Comparison of ENCODE assay signal across 8 mouse cellular contexts in the genomic region with DNA sequence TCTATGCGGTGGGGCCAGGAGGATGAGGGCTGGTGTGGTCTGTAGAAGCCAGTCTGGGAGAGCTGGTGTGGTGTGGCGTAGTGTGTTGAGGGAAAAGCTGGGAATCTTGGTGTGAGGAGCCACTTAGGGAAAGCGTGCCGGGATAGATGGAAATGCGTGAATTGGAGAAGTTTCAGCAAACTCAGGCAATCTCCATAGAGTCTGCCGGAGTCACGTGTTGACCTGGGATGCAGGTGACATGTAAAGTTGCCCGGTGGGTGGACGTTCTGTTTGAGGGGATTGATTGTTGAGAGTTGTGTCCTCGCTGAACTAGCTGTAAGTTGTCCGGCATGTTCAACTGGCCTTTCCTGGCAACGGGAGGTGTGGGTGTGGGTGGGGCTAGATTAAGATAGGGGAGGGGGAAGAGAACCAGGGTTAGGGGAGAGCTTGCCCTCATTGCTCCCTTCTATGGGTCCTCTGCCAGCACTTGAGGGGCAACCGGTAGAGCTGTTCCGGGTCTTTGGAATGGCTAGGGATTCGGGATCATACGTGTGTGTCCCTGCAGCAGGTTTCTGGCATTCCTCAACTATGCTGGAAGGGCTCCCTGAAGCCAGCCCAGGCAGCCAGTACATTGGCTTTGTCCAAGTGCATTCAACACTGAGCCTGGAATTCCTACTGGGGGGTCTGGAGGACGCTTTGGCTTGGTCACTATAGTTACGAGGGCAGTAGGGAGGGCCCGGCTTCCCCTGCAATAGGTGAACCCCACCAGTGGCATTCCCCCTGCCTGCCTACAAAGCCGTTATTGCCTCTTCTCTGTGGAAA. TPM values are rescaled to one million over a fixed set of nuclear protein-coding genes. Genes with fewer than 3 reads are reported as not detected.
DNase-seq lines count a peak whose midpoint lies in the region; ATAC-seq and TF ChIP-seq lines count a peak whose summit lies in the region.
"Had no signal": no experiment of that assay in that cellular context is flagged by ENCODE, and none has a peak within 500 bp of the region (broad histone marks: within the 10 kb centered on the region; RNA-seq: fewer than 3 reads in every experiment).

No protein-coding gene starts in this region.

- H3K4me2 ChIP-seq in lung, embryonic 16.5 days (ENCODE audit: low read depth, low read length), result peak overlapping the region; percentile 52
- peak overlapping the region; percentile 45 for H3K4me2 ChIP-seq in forebrain, embryonic 16.5 days (ENCODE audit: low read length)
- peak overlapping the region; percentile 56 for H3K4me2 ChIP-seq in liver, embryonic 13.5 days
- peak overlapping the region; percentile 46 for H3K4me2 ChIP-seq in stomach, postnatal 0 days (replicated peaks; ENCODE audit: low read depth)

- no peak overlapping the region for H3K27ac ChIP-seq in lung, embryonic 16.5 days (ENCODE audit: low read length)
- peak overlapping the region; percentile 63 for H3K27ac ChIP-seq in forebrain, embryonic 16.5 days (ENCODE audit: low read length)
- H3K27ac ChIP-seq in liver, embryonic 13.5 days, result no peak overlapping the region
- no peak overlapping the region for H3K27ac ChIP-seq in stomach, postnatal 0 days (replicated peaks)

- peaks cover 22% of the 10 kb centered on the region for H3K4me1 ChIP-seq in lung, embryonic 16.5 days (replicated peaks; ENCODE audit: control insufficient read depth, insufficient read depth, low read length)
- H3K4me1 ChIP-seq in forebrain, embryonic 16.5 days (replicated peaks; ENCODE audit: control insufficient read depth, insufficient read depth, low read length), result peaks cover 54% of the 10 kb centered on the region
- H3K4me1 ChIP-seq in liver, embryonic 13.5 days (replicated peaks), result peaks cover 48% of the 10 kb centered on the region
- peaks cover 3% of the 10 kb centered on the region; the same call in 1 of the 2 replicates for H3K4me1 ChIP-seq in stomach, postnatal 0 days (replicated peaks; ENCODE audit: control insufficient read depth, insufficient read depth)

- DNase-seq in lung, postnatal 4 days, result no peak
- no peak for DNase-seq in liver, embryonic 13.5 days
- DNase-seq in stomach, postnatal 0 days (ENCODE audit: low spot score), result no peak
- DNase-seq in urinary bladder, postnatal 10 days (ENCODE audit: low spot score), result no peak
- DNase-seq in adrenal gland, postnatal 10 days, result no peak
- DNase-seq: gastrocnemius, postnatal 36 days had no signal

- no peak for TF ChIP-seq EP300 in stomach, postnatal 0 days (optimal IDR thresholded peaks at IDR 0.05)

- H3K36me3 ChIP-seq in lung, embryonic 16.5 days (ENCODE audit: control insufficient read depth, insufficient read depth, low read length), result no peaks in the 10 kb centered on the region
- H3K36me3 ChIP-seq in forebrain, embryonic 16.5 days (ENCODE audit: control insufficient read depth, insufficient read depth), result no peaks in the 10 kb centered on the region
- H3K36me3 ChIP-seq in liver, embryonic 13.5 days, result no peaks in the 10 kb centered on the region
- H3K36me3 ChIP-seq in stomach, postnatal 0 days (ENCODE audit: control insufficient read depth, insufficient read depth, low read length), result no peaks in the 10 kb centered on the region

- H3K4me3 ChIP-seq in lung, embryonic 16.5 days (ENCODE audit: low read length), result peak overlapping the region; percentile 27
- H3K4me3 ChIP-seq in forebrain, embryonic 16.5 days (replicated peaks; ENCODE audit: low read length), result peak overlapping the region; percentile 37
- peak overlapping the region; percentile 30 for H3K4me3 ChIP-seq in liver, embryonic 13.5 days (replicated peaks)
- peak overlapping the region; percentile 18; the same call in 1 of the 2 replicates for H3K4me3 ChIP-seq in stomach, postnatal 0 days (ENCODE audit: low read depth, low read length)

- H3K9me3 ChIP-seq in lung, embryonic 16.5 days (ENCODE audit: control insufficient read depth, low read length), result no peaks in the 10 kb centered on the region
- no peaks in the 10 kb centered on the region for H3K9me3 ChIP-seq in forebrain, embryonic 16.5 days (ENCODE audit: control insufficient read depth, low read length)
- H3K9me3 ChIP-seq in liver, embryonic 13.5 days (replicated peaks), result no peaks in the 10 kb centered on the region
- H3K9me3 ChIP-seq in stomach, postnatal 0 days (ENCODE audit: control insufficient read depth, low read length), result no peaks in the 10 kb centered on the region

- WGBS in lung, embryonic 16.5 days, result 16% methylated on average over 20 of the region's 20 CpGs
- WGBS in forebrain, embryonic 16.5 days, result 4% methylated on average over 20 of the region's 20 CpGs
- WGBS in liver, embryonic 13.5 days (ENCODE audit: insufficient replicate concordance), result 27% methylated on average over 20 of the region's 20 CpGs
- WGBS in stomach, postnatal 0 days, result 23% methylated on average over 20 of the region's 20 CpGs

- ATAC-seq in lung, embryonic 16.5 days (ENCODE audit: low read depth), result no peak
- ATAC-seq in forebrain, embryonic 16.5 days, result peak; percentile 14
- ATAC-seq in liver, embryonic 13.5 days (ENCODE audit: low read depth), result no peak
- no peak for ATAC-seq in stomach, postnatal 0 days (ENCODE audit: low FRiP score, low TSS enrichment)

- peak overlapping the region; percentile 41; the same call in 1 of the 2 replicates for H3K9ac ChIP-seq in lung, embryonic 16.5 days (ENCODE audit: low read length)
- peak overlapping the region; percentile 57 for H3K9ac ChIP-seq in forebrain, embryonic 16.5 days (replicated peaks; ENCODE audit: low read depth, low read length)
- H3K9ac ChIP-seq in liver, embryonic 13.5 days, result 0 out of 2 replicates have a peak overlapping the region, but pooled peaks have one; percentile 44
- 0 out of 2 replicates have a peak overlapping the region, but pooled peaks have one; percentile 43 for H3K9ac ChIP-seq in stomach, postnatal 0 days (ENCODE audit: low read length)

- H3K27me3 ChIP-seq in lung, embryonic 16.5 days (ENCODE audit: control insufficient read depth, insufficient read depth, low read depth, low read length), result peaks cover 8% of the 10 kb centered on the region; the same call in 1 of the 2 replicates
- H3K27me3 ChIP-seq in forebrain, embryonic 16.5 days (replicated peaks; ENCODE audit: control insufficient read depth, insufficient read depth, low read length), result 0 out of 2 replicates have a peak, but pooled peaks cover 2% of the 10 kb centered on the region
- H3K27me3 ChIP-seq in liver, embryonic 13.5 days, result peaks cover 53% of the 10 kb centered on the region
- peaks cover 4% of the 10 kb centered on the region; the same call in 1 of the 2 replicates for H3K27me3 ChIP-seq in stomach, postnatal 0 days (ENCODE audit: control insufficient read depth, insufficient read depth, low read length)

- no peak for TF ChIP-seq CTCF in stomach, postnatal 0 days (IDR thresholded peaks at IDR 0.05; ENCODE audit: low read depth)

RNA-seq across cellular contexts. Expression of gene Crb2, which starts 0.8 kb away (rescaled TPM):
- polyA plus RNA-seq in lung, embryonic 16.5 days (2015; fragmentation: Nextera tagmentation; extraction: Ambion mirVana), result 0.77 and 0.88 TPM in 2 replicates
- 5.0 and 5.7 TPM in 2 replicates for polyA plus RNA-seq in forebrain, embryonic 16.5 days (2015; fragmentation: Nextera tagmentation; extraction: Ambion mirVana)
- polyA plus RNA-seq in liver, embryonic 13.5 days (2015; fragmentation: Nextera tagmentation; extraction: Ambion mirVana), result 0.39 and 0.46 TPM in 2 replicates
- 0.47 and 0.74 TPM in 2 replicates for polyA plus RNA-seq in stomach, postnatal 0 days (2015; fragmentation: Nextera tagmentation; extraction: Ambion mirVana)
- total RNA-seq in adrenal gland, postnatal 10 days (2021), result under 1 TPM; 0.66 to 0.76 TPM
